ENCODE assay signal across 12 mouse cellular contexts in genomic region chr17:87826909-87827308, GRCm38 (mm10). TPM values are rescaled to one million over a fixed set of nuclear protein-coding genes. Genes with fewer than 3 reads are reported as not detected.
DNase-seq lines count a peak whose midpoint lies in the region; ATAC-seq and TF ChIP-seq lines count a peak whose summit lies in the region.
"Had no signal": no experiment of that assay in that cellular context is flagged by ENCODE, and none has a peak within 500 bp of the region (broad histone marks: within the 10 kb centered on the region; RNA-seq: fewer than 3 reads in every experiment).

No protein-coding gene starts in this region.

- H3K4me3 ChIP-seq in heart, embryonic 13.5 days, result no peak overlapping the region
- H3K4me3 ChIP-seq in hindbrain, embryonic 10.5 days, result peak overlapping the region; percentile 24; the same call in 1 of the 2 replicates
- H3K4me3 ChIP-seq in midbrain, postnatal 0 days (ENCODE audit: low read depth, low read length), result no peak overlapping the region
- H3K4me3 ChIP-seq in thymus, adult 2 months (ENCODE audit: control insufficient read depth, insufficient read depth, low read length), result no peak overlapping the region

- H3K4me1 ChIP-seq in heart, embryonic 13.5 days, result peaks cover 10% of the 10 kb centered on the region
- H3K4me1 ChIP-seq in hindbrain, embryonic 10.5 days (replicated peaks), result peaks cover 17% of the 10 kb centered on the region
- peaks cover 2% of the 10 kb centered on the region; the same call in 1 of the 2 replicates for H3K4me1 ChIP-seq in midbrain, postnatal 0 days (ENCODE audit: insufficient read depth, low read length)
- H3K4me1 ChIP-seq in thymus, adult 2 months (replicated peaks; ENCODE audit: control insufficient read depth, insufficient read depth, low read length), result no peaks in the 10 kb centered on the region

- H3K36me3 ChIP-seq in heart, embryonic 13.5 days, result no peaks in the 10 kb centered on the region
- no peaks in the 10 kb centered on the region for H3K36me3 ChIP-seq in hindbrain, embryonic 10.5 days
- H3K36me3 ChIP-seq in midbrain, postnatal 0 days (ENCODE audit: insufficient read depth, low read length), result no peaks in the 10 kb centered on the region
- H3K36me3 ChIP-seq in thymus, adult 2 months (ENCODE audit: control insufficient read depth, insufficient read depth, low read length), result no peaks in the 10 kb centered on the region

- intact Hi-C loops in heart, postnatal 10 days (cut with DNase I), result no loop called here

- H3K27ac ChIP-seq in heart, embryonic 13.5 days (replicated peaks), result no peak overlapping the region
- H3K27ac ChIP-seq in hindbrain, embryonic 10.5 days, result no peak overlapping the region
- no peak overlapping the region for H3K27ac ChIP-seq in midbrain, postnatal 0 days (ENCODE audit: low read depth, low read length)
- H3K27ac ChIP-seq in thymus, adult 2 months (ENCODE audit: control insufficient read depth, insufficient read depth, low read length), result no peak overlapping the region

- TF ChIP-seq CTCF in midbrain, postnatal 0 days (IDR thresholded peaks at IDR 0.05), result no peak
- TF ChIP-seq CTCF in thymus, adult 2 months (IDR thresholded peaks at IDR 0.05; ENCODE audit: borderline replicate concordance, control insufficient read depth, extremely low read depth, insufficient read depth, low read length, poor library complexity), result no peak

- peaks cover 33% of the 10 kb centered on the region for H3K27me3 ChIP-seq in heart, embryonic 13.5 days (replicated peaks)
- peaks cover 29% of the 10 kb centered on the region for H3K27me3 ChIP-seq in hindbrain, embryonic 10.5 days (ENCODE audit: insufficient read depth, poor library complexity, severe bottlenecking)
- no peaks in the 10 kb centered on the region for H3K27me3 ChIP-seq in midbrain, postnatal 0 days (ENCODE audit: insufficient read depth, low read length)
- H3K27me3 ChIP-seq in thymus, adult 2 months (ENCODE audit: control insufficient read depth, insufficient read depth, low read length), result no peaks in the 10 kb centered on the region

- no peaks in the 10 kb centered on the region for H3K9me3 ChIP-seq in heart, embryonic 13.5 days
- H3K9me3 ChIP-seq in hindbrain, embryonic 10.5 days, result no peaks in the 10 kb centered on the region
- no peaks in the 10 kb centered on the region for H3K9me3 ChIP-seq in midbrain, postnatal 0 days (ENCODE audit: low read length)

- H3K4me2 ChIP-seq in heart, embryonic 13.5 days, result peak overlapping the region; percentile 54; the same call in 1 of the 2 replicates
- H3K4me2 ChIP-seq in midbrain, postnatal 0 days (ENCODE audit: low read depth, low read length, poor library complexity, severe bottlenecking), result peak overlapping the region; percentile 24

- 10% methylated on average over 12 of the region's 12 CpGs for WGBS in heart, embryonic 13.5 days
- 20% methylated on average over 12 of the region's 12 CpGs for WGBS in hindbrain, embryonic 10.5 days
- 28% methylated on average over 12 of the region's 12 CpGs for WGBS in midbrain, postnatal 0 days
- WGBS in thymus, adult 2 months, result 25% methylated on average over 12 of the region's 12 CpGs

- no peak overlapping the region for H3K9ac ChIP-seq in heart, embryonic 13.5 days
- no peak overlapping the region for H3K9ac ChIP-seq in midbrain, postnatal 0 days (replicated peaks; ENCODE audit: low read length, poor library complexity, severe bottlenecking)

- no peak for DNase-seq in heart, postnatal 10 days
- DNase-seq in R1 (ENCODE audit: low read depth, low spot score) (peak; percentile 37), liver (no peak)
- DNase-seq in hindbrain, embryonic 10.5 days (ENCODE audit: low spot score), result peak; percentile 10
- DNase-seq in midbrain, postnatal 0 days (ENCODE audit: low spot score), result no peak
- DNase-seq in thymus, adult 2 months, result no peak
- DNase-seq in layer of hippocampus, adult 11-12 months (ENCODE audit: low spot score), result no peak
- DNase-seq: thymus, adult 18-20 months had no signal

- no peak for ATAC-seq in heart, embryonic 13.5 days (ENCODE audit: extremely low read depth, insufficient number of reproducible peaks, low FRiP score, low TSS enrichment)
- no peak for ATAC-seq in midbrain, postnatal 0 days (ENCODE audit: low FRiP score)
- ATAC-seq: lung, postnatal 0 days had no signal

- TF ChIP-seq POLR2A in thymus, adult 2 months (IDR thresholded peaks at IDR 0.05; ENCODE audit: control insufficient read depth, extremely low read depth, insufficient read depth, low read length, poor library complexity), result no peak

RNA-seq across cellular contexts. Expression of gene Kcnk12, which starts 29.1 kb away (rescaled TPM):
- polyA plus RNA-seq in heart, embryonic 13.5 days (2015; fragmentation: Nextera tagmentation; extraction: Ambion mirVana), result not detected in 2 replicates
- total RNA-seq in heart, postnatal 10 days (2021), result under 1 TPM in 1 of 2 experiments, not detected in 1; 0.12 TPM
- polyA plus RNA-seq in hindbrain, embryonic 10.5 days (2016; fragmentation: Nextera tagmentation; extraction: Ambion mirVana), result 0.12 and 0.19 TPM in 2 replicates
- 5.1 and 7.3 TPM in 2 replicates for total RNA-seq in midbrain, postnatal 0 days (2014; rRNA removed)
- 1.9 and 2.3 TPM in 2 replicates for polyA plus RNA-seq in midbrain, postnatal 0 days (2015; fragmentation: Nextera tagmentation; extraction: Ambion mirVana)
- polyA plus RNA-seq in thymus, adult 2 months (2012; rRNA removed), result 0.91 and 0.92 TPM in 2 replicates
- total RNA-seq: MEL had no signal
- polyA plus RNA-seq: heart, embryonic 16.5 days had no signal

Comparison
In these comparisons a context has a peak if more than half of its experiments do, and no peak if none do; other contexts are left out.
1. DNase-seq: peak in R1 (single experiment) and hindbrain, embryonic 10.5 days (single experiment); none in heart, postnatal 10 days (0 of 2), midbrain, postnatal 0 days (single experiment), thymus, adult 2 months (single experiment), liver (single experiment) and layer of hippocampus, adult 11-12 months (single experiment).